Mouse (Mus musculus) midbrain, embryonic 15.5 days (tissue): Measurements from ENCODE around the gene Serinc2. TPM values are rescaled to one million over a fixed set of nuclear protein-coding genes. Genes with fewer than 3 reads are reported as not detected.

Experiments used
- ATAC-seq: fragments of 200-750 bp; cut with Nextera tagmentation; replicated peaks from 2 replicates; pipeline ENCODE4 v1.8.0; 2017; ENCODE audit warnings: moderate TSS enrichment
- H3K27ac ChIP-seq: fragments of 300-500 bp; sonication (generic); 2 replicates; pipeline ENCODE4 v1.5.1; 2015; ENCODE audit warnings: mild to moderate bottlenecking, inconsistent platforms
- H3K27me3 ChIP-seq: fragments of 300-500 bp; sonication (generic); replicated peaks from 2 replicates; pipeline ENCODE4 v1.6.1; 2015; ENCODE audit warnings: inconsistent platforms
- H3K36me3 ChIP-seq: fragments of 300-500 bp; sonication (generic); replicated peaks from 2 replicates; pipeline ENCODE4 v1.6.1; 2015; ENCODE audit warnings: inconsistent platforms
- H3K4me1 ChIP-seq: fragments of 300-500 bp; sonication (generic); 2 replicates; pipeline ENCODE4 v1.6.1; 2015; ENCODE audit warnings: inconsistent platforms
- H3K4me2 ChIP-seq: fragments of 300-500 bp; sonication (generic); 2 replicates; pipeline ENCODE4 v1.6.1; 2015; ENCODE audit warnings: inconsistent platforms, mild to moderate bottlenecking, moderate library complexity
- H3K4me3 ChIP-seq: fragments of 300-500 bp; sonication (generic); 2 replicates; pipeline ENCODE4 v1.5.1; 2015; ENCODE audit warnings: mild to moderate bottlenecking, inconsistent platforms
- H3K9ac ChIP-seq: fragments of 300-500 bp; sonication (generic); 2 replicates; pipeline ENCODE4 v1.6.1; 2015; ENCODE audit warnings: mild to moderate bottlenecking, inconsistent platforms
- H3K9me3 ChIP-seq: fragments of 300-500 bp; sonication (generic); 2 replicates; pipeline ENCODE4 v1.6.1; 2016; ENCODE audit warnings: inconsistent platforms
- WGBS: fragments of 180-500 bp; shearing (Covaris S2); methylation state at CpG from one replicate; pipeline ENCODE4 v1.1.7; 2015; ENCODE audit warnings: mixed read lengths; 5-methylcytosine and 5-hydroxymethylcytosine counted together
- polyA plus RNA-seq: library from polyadenylated mRNA; unstranded; fragments of >200 nt; fragmentation: Nextera tagmentation; extraction: Ambion mirVana; gene quantifications from 2 replicates; pipeline ENCODE4 v1.2.1, GENCODE M21; 2015

The Serinc2 gene
- 42.9 and 50.3 TPM in 2 replicates for polyA plus RNA-seq

- H3K9me3 ChIP-seq: no peaks in the 10 kb centered on the region
- no peaks in the 10 kb centered on the region for H3K36me3 ChIP-seq
- H3K4me3 ChIP-seq: no peak within 1 kb of the TSS
- 72% methylated on average over 2 of the region's 2 CpGs for WGBS
- H3K27me3 ChIP-seq: no peaks in the 10 kb centered on the region
- no peak within 1 kb of the TSS for H3K27ac ChIP-seq
- H3K9ac ChIP-seq: no peak within 1 kb of the TSS
- ATAC-seq: no peak
- H3K4me2 ChIP-seq: no peak within 1 kb of the TSS
- H3K4me1 ChIP-seq: peaks cover 12% of the 10 kb centered on the region
Measured at GRCm38 (mm10) chr4:130279105-130279504, at the start of gene Serinc2. Gene Serinc2, minus strand, starts transcription at chr4:130279205.

GRCm38 (mm10) chr4:130327366-130327765 lies 48.4 kb upstream of the Serinc2 start:
- peaks cover 32% of the 10 kb centered on the region for H3K36me3 ChIP-seq
- no peak overlapping the region for H3K4me2 ChIP-seq
- no peak overlapping the region for H3K27ac ChIP-seq
- no peak overlapping the region for H3K4me3 ChIP-seq
- no peak overlapping the region for H3K9ac ChIP-seq
- 78% methylated on average over 9 of the region's 9 CpGs for WGBS
- ATAC-seq: no peak
- no peaks in the 10 kb centered on the region for H3K27me3 ChIP-seq
- H3K9me3 ChIP-seq: no peaks in the 10 kb centered on the region
- no peaks in the 10 kb centered on the region for H3K4me1 ChIP-seq

GRCm38 (mm10) chr4:130325446-130325845 lies 46.4 kb upstream of the Serinc2 start:
- Histone ChIP-seq H3K27ac (no peak overlapping the region), H3K36me3 (peaks cover 36% of the 10 kb centered on the region; the same call in 1 of the 2 replicates), H3K27me3 (no peaks in the 10 kb centered on the region), H3K9me3 (no peaks in the 10 kb centered on the region), H3K4me3 (no peak overlapping the region), H3K4me2 (no peak overlapping the region), H3K4me1 (no peaks in the 10 kb centered on the region), H3K9ac (no peak overlapping the region)
- 96% methylated on average over 2 of the region's 2 CpGs for WGBS
- no peak for ATAC-seq

GRCm38 (mm10) chr4:130323607-130324006 lies 44.6 kb upstream of the Serinc2 start:
- no peak for ATAC-seq
- Histone ChIP-seq H3K9ac (no peak overlapping the region), H3K4me1 (no peaks in the 10 kb centered on the region), H3K4me2 (no peak overlapping the region), H3K27me3 (no peaks in the 10 kb centered on the region), H3K27ac (no peak overlapping the region), H3K9me3 (no peaks in the 10 kb centered on the region), H3K4me3 (no peak overlapping the region), H3K36me3 (peaks cover 33% of the 10 kb centered on the region; the same call in 1 of the 2 replicates)
- WGBS: 81% methylated on average over 5 of the region's 5 CpGs

GRCm38 (mm10) chr4:130323165-130323564 lies 44.2 kb upstream of the Serinc2 start:
- Histone ChIP-seq H3K9ac (no peak overlapping the region), H3K4me2 (no peak overlapping the region), H3K9me3 (no peaks in the 10 kb centered on the region), H3K27me3 (no peaks in the 10 kb centered on the region), H3K4me1 (no peaks in the 10 kb centered on the region), H3K4me3 (no peak overlapping the region), H3K36me3 (peaks cover 33% of the 10 kb centered on the region; the same call in 1 of the 2 replicates), H3K27ac (no peak overlapping the region)
- no peak for ATAC-seq
- whole genome bisulfite sequencing: 91% methylated on average over 1 of the region's 1 CpGs

- H3K4me1 ChIP-seq: no peaks in the 10 kb centered on the region
- H3K4me2 ChIP-seq: no peak overlapping the region
- no peak overlapping the region for H3K9ac ChIP-seq
- H3K27ac ChIP-seq: no peak overlapping the region
- H3K27me3 ChIP-seq: no peaks in the 10 kb centered on the region
- H3K4me3 ChIP-seq: no peak overlapping the region
- no peak for ATAC-seq
- 90% methylated on average over 7 of the region's 7 CpGs for WGBS
- no peaks in the 10 kb centered on the region for H3K9me3 ChIP-seq
- peaks cover 34% of the 10 kb centered on the region; the same call in 1 of the 2 replicates for H3K36me3 ChIP-seq
Measured at GRCm38 (mm10) chr4:130322567-130322966, 43.6 kb upstream of the Serinc2 start.

GRCm38 (mm10) chr4:130321640-130322039 lies 42.6 kb upstream of the Serinc2 start:
- no peak for ATAC-seq
- Histone ChIP-seq H3K36me3 (peaks cover 33% of the 10 kb centered on the region; the same call in 1 of the 2 replicates), H3K9me3 (no peaks in the 10 kb centered on the region), H3K9ac (no peak overlapping the region), H3K4me3 (no peak overlapping the region), H3K4me2 (no peak overlapping the region), H3K27ac (no peak overlapping the region), H3K27me3 (no peaks in the 10 kb centered on the region), H3K4me1 (no peaks in the 10 kb centered on the region)
- 92% methylated on average over 7 of the region's 7 CpGs for WGBS

GRCm38 (mm10) chr4:130319564-130319963 lies 40.6 kb upstream of the Serinc2 start:
- H3K36me3 ChIP-seq: peaks cover 35% of the 10 kb centered on the region; the same call in 1 of the 2 replicates
- no peak overlapping the region for H3K9ac ChIP-seq
- no peaks in the 10 kb centered on the region for H3K27me3 ChIP-seq
- WGBS: 86% methylated on average over 7 of the region's 7 CpGs
- ATAC-seq: no peak
- no peak overlapping the region for H3K4me3 ChIP-seq
- no peak overlapping the region for H3K4me2 ChIP-seq
- no peaks in the 10 kb centered on the region; the same call in 1 of the 2 replicates for H3K4me1 ChIP-seq
- no peak overlapping the region for H3K27ac ChIP-seq
- no peaks in the 10 kb centered on the region for H3K9me3 ChIP-seq

GRCm38 (mm10) chr4:130318122-130318521 lies 39.1 kb upstream of the Serinc2 start:
- no peak overlapping the region for H3K4me2 ChIP-seq
- peaks cover 26% of the 10 kb centered on the region; the same call in 1 of the 2 replicates for H3K36me3 ChIP-seq
- H3K27ac ChIP-seq: no peak overlapping the region
- no peak overlapping the region for H3K4me3 ChIP-seq
- no peak overlapping the region for H3K9ac ChIP-seq
- no peaks in the 10 kb centered on the region; the same call in 1 of the 2 replicates for H3K4me1 ChIP-seq
- 74% methylated on average over 3 of the region's 3 CpGs for WGBS
- ATAC-seq: no peak
- H3K9me3 ChIP-seq: no peaks in the 10 kb centered on the region
- H3K27me3 ChIP-seq: no peaks in the 10 kb centered on the region

- no peak for ATAC-seq
- Histone ChIP-seq H3K4me2 (no peak overlapping the region), H3K27ac (no peak overlapping the region), H3K36me3 (peaks cover 24% of the 10 kb centered on the region; the same call in 1 of the 2 replicates), H3K9me3 (no peaks in the 10 kb centered on the region), H3K9ac (no peak overlapping the region), H3K4me3 (no peak overlapping the region), H3K4me1 (no peaks in the 10 kb centered on the region; the same call in 1 of the 2 replicates), H3K27me3 (no peaks in the 10 kb centered on the region)
- 78% methylated on average over 10 of the region's 10 CpGs for WGBS
Measured at GRCm38 (mm10) chr4:130316691-130317090, 37.7 kb upstream of the Serinc2 start.

GRCm38 (mm10) chr4:130315771-130316527 lies 36.9 kb upstream of the Serinc2 start:
- Histone ChIP-seq H3K27me3 (no peaks in the 10 kb centered on the region), H3K36me3 (peaks cover 22% of the 10 kb centered on the region; the same call in 1 of the 2 replicates), H3K4me3 (no peak overlapping the region), H3K4me2 (no peak overlapping the region), H3K9ac (no peak overlapping the region), H3K4me1 (no peaks in the 10 kb centered on the region; the same call in 1 of the 2 replicates), H3K9me3 (no peaks in the 10 kb centered on the region), H3K27ac (no peak overlapping the region)
- ATAC-seq: no peak
- 72% methylated on average over 13 of the region's 13 CpGs for WGBS

GRCm38 (mm10) chr4:130313552-130313951 lies 34.5 kb upstream of the Serinc2 start:
- no peak overlapping the region for H3K27ac ChIP-seq
- H3K27me3 ChIP-seq: peaks cover 5% of the 10 kb centered on the region; the same call in 1 of the 2 replicates
- H3K4me1 ChIP-seq: peaks cover 17% of the 10 kb centered on the region; the same call in 1 of the 2 replicates

More at GRCm38 (mm10) chr4:130313552-130313951, 34.5 kb upstream of the Serinc2 start:
- Histone ChIP-seq H3K9me3 (no peaks in the 10 kb centered on the region), H3K4me2 (no peak overlapping the region), H3K36me3 (peaks cover 22% of the 10 kb centered on the region; the same call in 1 of the 2 replicates), H3K9ac (no peak overlapping the region), H3K4me3 (no peak overlapping the region)
- WGBS: 92% methylated on average over 4 of the region's 4 CpGs
- no peak for ATAC-seq
